Mouse (Mus musculus) spleen, adult 2 months (tissue): ENCODE measurements around the gene Gabrg3.

Experiments
- CTCF ChIP-seq: fragments of 200-500 bp; IDR thresholded peaks from 2 replicates; pipeline ENCODE4 v1.5.1; 2011; ENCODE audit warnings: mild to moderate bottlenecking, inconsistent platforms; ENCODE audit not compliant: insufficient read depth, insufficient read length, insufficient replicate concordance; ENCODE audit errors: extremely low read depth
- POLR2A ChIP-seq: fragments of 200-500 bp; IDR thresholded peaks from 2 replicates; pipeline ENCODE4 v1.6.1; 2011; ENCODE audit warnings: low read depth, low read length, inconsistent platforms

GRCm38 (mm10) chr7:57158211-57158610 lies 228.8 kb downstream of the Gabrg3 start:
- TF ChIP-seq POLR2A (no peak), CTCF (no peak)
